Comparison of ENCODE assay signal across 8 mouse cellular contexts in genomic region chr4:127005113-127005936, GRCm38 (mm10). TPM values are rescaled to one million over a fixed set of nuclear protein-coding genes. Genes with fewer than 3 reads are reported as not detected.
DNase-seq lines count a peak whose midpoint lies in the region; ATAC-seq and TF ChIP-seq lines count a peak whose summit lies in the region.

No protein-coding gene starts in this region.

- H3K9me3 ChIP-seq in limb, embryonic 13.5 days = no peaks in the 10 kb centered on the region

- no peak for TF ChIP-seq CTCF in gastrocnemius, adult 2 months (IDR thresholded peaks at IDR 0.05)
- TF ChIP-seq CTCF in kidney, adult 2 months (conservative IDR thresholded peaks at IDR 0.05; ENCODE audit: insufficient read depth, insufficient read length, low read depth, low read length) = no peak

- peak overlapping the region; percentile 52 for H3K4me3 ChIP-seq in gastrocnemius, adult 2 months
- no peak overlapping the region for H3K4me3 ChIP-seq in kidney, adult 2 months (ENCODE audit: insufficient read depth, low read depth, low read length)
- H3K4me3 ChIP-seq in limb, embryonic 13.5 days = peak overlapping the region; percentile 42

- no peak overlapping the region for H3K27ac ChIP-seq in gastrocnemius, adult 2 months
- no peak overlapping the region for H3K27ac ChIP-seq in kidney, adult 2 months (ENCODE audit: insufficient read depth, low read depth, low read length)
- no peak overlapping the region; the same call in 1 of the 2 replicates for H3K27ac ChIP-seq in limb, embryonic 13.5 days

- no peaks in the 10 kb centered on the region for H3K4me1 ChIP-seq in kidney, adult 2 months (ENCODE audit: control insufficient read depth, insufficient read depth, low read length)
- H3K4me1 ChIP-seq in limb, embryonic 13.5 days = peaks cover 12% of the 10 kb centered on the region

- H3K36me3 ChIP-seq in kidney, adult 2 months (ENCODE audit: control insufficient read depth, insufficient read depth, low read length) = no peaks in the 10 kb centered on the region
- H3K36me3 ChIP-seq in limb, embryonic 13.5 days = no peaks in the 10 kb centered on the region

- no peak for TF ChIP-seq POLR2A in kidney, adult 2 months (IDR thresholded peaks at IDR 0.05; ENCODE audit: low read depth, low read length)

- 0 out of 2 replicates have a peak, but pooled peaks have one; percentile 66 for ATAC-seq in limb, embryonic 13.5 days (ENCODE audit: low FRiP score, low read depth)
- no peak for ATAC-seq in activated CD4-positive, CD25-positive, alpha-beta regulatory T cell, adult 4 months

- H3K27me3 ChIP-seq in kidney, adult 2 months (replicated peaks; ENCODE audit: control insufficient read depth, insufficient read depth, low read length) = no peaks in the 10 kb centered on the region
- H3K27me3 ChIP-seq in limb, embryonic 13.5 days = peaks cover 8% of the 10 kb centered on the region; the same call in 1 of the 2 replicates

- peak; percentile 36 for DNase-seq in gastrocnemius, adult 2 months
- no peak for DNase-seq in gastrocnemius, adult 8-10 months (ENCODE audit: low spot score in 2 of 2)
- peak; percentile 64 to 73 for DNase-seq in cerebellum, postnatal 25 days
- DNase-seq in frontal cortex, postnatal 14 days (ENCODE audit: low spot score in 2 of 2) = peak; percentile 40 to 57
- peak; percentile 60 for DNase-seq in kidney, adult 2 months
- peak; percentile 70 for DNase-seq in neural tube, embryonic 10.5 days (ENCODE audit: extremely low spot score, low spot score)

- intact Hi-C loops in gastrocnemius, adult 2 months (cut with DNase I) = no loop called here

- H3K9ac ChIP-seq in limb, embryonic 13.5 days = peak overlapping the region; percentile 59

- H3K4me2 ChIP-seq in limb, embryonic 13.5 days (replicated peaks) = peak overlapping the region; percentile 67

- 22% methylated on average over 25 of the region's 25 CpGs for WGBS in kidney, adult 2 months
- 16% methylated on average over 25 of the region's 25 CpGs for WGBS in limb, embryonic 13.5 days

RNA-seq across cellular contexts. Expression of gene Sfpq, which starts 15.8 kb away (rescaled TPM):
- 10 to 100 TPM; 63.4 to 83.0 TPM for total RNA-seq in gastrocnemius, adult 2 months (2021)
- total RNA-seq in gastrocnemius, adult 8-10 months (2022) = 10 to 100 TPM; 30.0 to 47.7 (median 40.3) TPM
- 22.3 and 24.1 TPM in 2 replicates for polyA plus RNA-seq in kidney, adult 2 months (2012; rRNA removed)
- 100.0 and 105 TPM in 2 replicates for polyA plus RNA-seq in limb, embryonic 13.5 days (2015; fragmentation: Nextera tagmentation; extraction: Ambion mirVana)
- 10 to 100 TPM; 39.7 to 50.1 TPM for polyA plus RNA-seq in activated CD4-positive, CD25-positive, alpha-beta regulatory T cell, adult 4 months (2017; shearing (Covaris generic))

RNA-seq across cellular contexts. Expression of gene Zmym4, which starts 37.4 kb away (rescaled TPM):
- 10 to 100 TPM; 18.0 to 19.8 TPM for total RNA-seq in gastrocnemius, adult 2 months (2021)
- 10 to 100 TPM; 14.4 to 22.6 (median 17.8) TPM for total RNA-seq in gastrocnemius, adult 8-10 months (2022)
- polyA plus RNA-seq in kidney, adult 2 months (2012; rRNA removed) = 5.2 and 6.0 TPM in 2 replicates
- 27.8 and 31.0 TPM in 2 replicates for polyA plus RNA-seq in limb, embryonic 13.5 days (2015; fragmentation: Nextera tagmentation; extraction: Ambion mirVana)
- polyA plus RNA-seq in activated CD4-positive, CD25-positive, alpha-beta regulatory T cell, adult 4 months (2017; shearing (Covaris generic)) = 10 to 100 TPM; 17.4 to 17.6 TPM

RNA-seq across cellular contexts. Expression of gene Zmym1, which starts 55.6 kb away (rescaled TPM):
- total RNA-seq in gastrocnemius, adult 2 months (2021) = 1 to 10 TPM; 6.0 to 6.3 TPM
- 1 to 10 TPM; 4.4 to 7.8 (median 7.2) TPM for total RNA-seq in gastrocnemius, adult 8-10 months (2022)
- 1.0 and 1.3 TPM in 2 replicates for polyA plus RNA-seq in kidney, adult 2 months (2012; rRNA removed)
- polyA plus RNA-seq in limb, embryonic 13.5 days (2015; fragmentation: Nextera tagmentation; extraction: Ambion mirVana) = 22.1 and 24.5 TPM in 2 replicates
- polyA plus RNA-seq in activated CD4-positive, CD25-positive, alpha-beta regulatory T cell, adult 4 months (2017; shearing (Covaris generic)) = 10 to 100 TPM; 10.7 to 28.0 TPM

Comparison
In these comparisons a context has a peak if more than half of its experiments do, and no peak if none do; other contexts are left out.
1. DNase-seq: peak in gastrocnemius, adult 2 months (single experiment), cerebellum, postnatal 25 days (2 of 2), frontal cortex, postnatal 14 days (2 of 2), kidney, adult 2 months (single experiment) and neural tube, embryonic 10.5 days (single experiment); none in gastrocnemius, adult 8-10 months (0 of 2).